8 mouse cellular contexts compared by ENCODE assay signal in the genomic region with DNA sequence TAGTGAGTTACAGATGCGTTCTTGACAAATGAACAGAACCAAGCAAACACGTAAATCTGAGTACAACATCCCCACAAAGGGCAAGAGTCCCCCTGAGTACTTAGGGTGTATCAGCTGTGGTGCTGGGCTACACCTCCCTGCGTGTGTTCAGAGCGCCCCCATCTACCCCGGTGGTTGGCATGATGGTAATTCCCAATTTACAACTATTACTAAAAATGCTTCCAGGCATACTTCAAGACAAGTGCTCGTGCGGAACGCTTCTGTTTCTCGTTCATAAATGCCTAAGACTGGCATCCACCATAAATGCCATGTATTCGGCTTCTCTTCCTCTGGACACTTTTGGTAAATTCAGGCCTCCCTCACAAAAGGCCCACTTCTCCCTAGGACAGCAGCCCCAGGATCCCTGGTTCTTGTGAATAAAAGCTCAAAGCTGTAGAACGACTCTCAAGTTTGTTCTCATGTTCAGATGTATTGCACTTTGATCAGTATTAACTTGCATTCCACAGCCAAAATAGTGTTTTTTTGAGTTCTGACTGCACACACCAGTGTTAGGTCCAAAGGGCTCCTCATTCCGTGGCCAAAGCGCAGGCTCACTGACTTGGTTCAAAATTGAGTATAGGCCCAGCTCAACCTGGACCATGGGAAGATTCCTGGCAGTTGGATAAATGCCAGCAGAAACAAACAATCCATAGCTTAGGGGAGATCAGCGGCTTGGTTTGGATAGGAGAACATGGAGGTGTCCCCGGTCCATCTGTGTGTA. TPM values are rescaled to one million over a fixed set of nuclear protein-coding genes. Genes with fewer than 3 reads are reported as not detected.
DNase-seq lines count a peak whose midpoint lies in the region; ATAC-seq lines count a peak whose summit lies in the region.

No protein-coding gene starts in this region.

- 46% methylated on average over 15 of the region's 15 CpGs for WGBS in forebrain, embryonic 16.5 days
- 39% methylated on average over 15 of the region's 15 CpGs for WGBS in hindbrain, embryonic 14.5 days

- no peaks in the 10 kb centered on the region for H3K36me3 ChIP-seq in forebrain, embryonic 16.5 days (ENCODE audit: control insufficient read depth, insufficient read depth)
- H3K36me3 ChIP-seq in hindbrain, embryonic 14.5 days (replicated peaks; ENCODE audit: control insufficient read depth, insufficient read depth) = no peaks in the 10 kb centered on the region
- peaks cover 27% of the 10 kb centered on the region for H3K36me3 ChIP-seq in megakaryocyte, embryonic 14.5 days (replicated peaks; ENCODE audit: low read length)

- DNase-seq in CD8-positive naive resting alpha-beta T cell, adult 2 months (ENCODE audit: low read depth in 2 of 2, low spot score in 2 of 2) = peak; percentile 27 to 40
- peak; percentile 68 for DNase-seq in adrenal gland, postnatal 14 days
- no peak for DNase-seq in hindbrain, embryonic 14.5 days (ENCODE audit: low spot score)
- DNase-seq in left cerebral cortex, postnatal 14 days (ENCODE audit: low spot score in 2 of 2) = peak; percentile 18 to 25
- DNase-seq in right cerebral cortex, adult 2 months (ENCODE audit: low spot score in 2 of 2) = peak; percentile 24 to 36
- peak; percentile 37 for DNase-seq in yolk sac, embryonic 10.5 days (ENCODE audit: low spot score)

- H3K27me3 ChIP-seq in forebrain, embryonic 16.5 days (replicated peaks; ENCODE audit: control insufficient read depth, insufficient read depth, low read length) = no peaks in the 10 kb centered on the region
- H3K27me3 ChIP-seq in hindbrain, embryonic 14.5 days (ENCODE audit: control insufficient read depth, insufficient read depth, low read length) = no peaks in the 10 kb centered on the region
- H3K27me3 ChIP-seq in megakaryocyte, embryonic 14.5 days (replicated peaks) = no peaks in the 10 kb centered on the region

- H3K9ac ChIP-seq in forebrain, embryonic 16.5 days (replicated peaks; ENCODE audit: low read depth, low read length) = peak overlapping the region; percentile 60
- H3K9ac ChIP-seq in hindbrain, embryonic 14.5 days = peak overlapping the region; percentile 65

- peak; percentile 79 for ATAC-seq in forebrain, embryonic 16.5 days
- ATAC-seq in hindbrain, embryonic 14.5 days (ENCODE audit: low FRiP score) = no peak

- H3K27ac ChIP-seq in forebrain, embryonic 16.5 days (ENCODE audit: low read length) = no peak overlapping the region
- H3K27ac ChIP-seq in hindbrain, embryonic 14.5 days = no peak overlapping the region

- intact Hi-C loops in left cerebral cortex, postnatal 14 days (cut with DNase I) = no loop called here

- H3K4me1 ChIP-seq in forebrain, embryonic 16.5 days (replicated peaks; ENCODE audit: control insufficient read depth, insufficient read depth, low read length) = peaks cover 4% of the 10 kb centered on the region
- H3K4me1 ChIP-seq in hindbrain, embryonic 14.5 days (replicated peaks; ENCODE audit: control insufficient read depth, insufficient read depth, low read length) = peaks cover 5% of the 10 kb centered on the region; the same call in 1 of the 2 replicates
- peaks cover 19% of the 10 kb centered on the region for H3K4me1 ChIP-seq in megakaryocyte, embryonic 14.5 days

- peak overlapping the region; percentile 52 for H3K4me3 ChIP-seq in forebrain, embryonic 16.5 days (replicated peaks; ENCODE audit: low read length)
- H3K4me3 ChIP-seq in hindbrain, embryonic 14.5 days (replicated peaks; ENCODE audit: low read length) = peak overlapping the region; percentile 48
- peak overlapping the region; percentile 98 for H3K4me3 ChIP-seq in megakaryocyte, embryonic 14.5 days (replicated peaks)

- H3K9me3 ChIP-seq in forebrain, embryonic 16.5 days (ENCODE audit: control insufficient read depth, low read length) = no peaks in the 10 kb centered on the region
- H3K9me3 ChIP-seq in hindbrain, embryonic 14.5 days (ENCODE audit: control insufficient read depth, low read length) = no peaks in the 10 kb centered on the region
- no peaks in the 10 kb centered on the region for H3K9me3 ChIP-seq in megakaryocyte, embryonic 14.5 days

- peak overlapping the region; percentile 91 for H3K4me2 ChIP-seq in forebrain, embryonic 16.5 days (ENCODE audit: low read length)
- peak overlapping the region; percentile 96 for H3K4me2 ChIP-seq in hindbrain, embryonic 14.5 days (replicated peaks)

RNA-seq across cellular contexts. Expression of a gene that starts 0.6 kb away (rescaled TPM):
- 8.6 and 9.2 TPM in 2 replicates for total RNA-seq in adrenal gland, postnatal 14 days (2021)
- polyA plus RNA-seq in forebrain, embryonic 16.5 days (2015; fragmentation: Nextera tagmentation; extraction: Ambion mirVana) = 0.46 and 0.86 TPM in 2 replicates
- 1.2 and 1.7 TPM in 2 replicates for polyA plus RNA-seq in hindbrain, embryonic 14.5 days (2014; fragmentation: Nextera tagmentation; extraction: Ambion mirVana)
- 1 to 10 TPM in 1 of 2 experiments, under 1 TPM in 1; 0.90 to 1.9 TPM for total RNA-seq in left cerebral cortex, postnatal 14 days (2021)
- 12.2 TPM in 1 of 2 replicates, not detected in the other for polyA plus RNA-seq in megakaryocyte, embryonic 14.5 days (2012; ENCODE audit: insufficient read depth, low replicate concordance)

RNA-seq across cellular contexts. Expression of a gene that starts 23.2 kb away (rescaled TPM):
- 28.8 and 30.8 TPM in 2 replicates for total RNA-seq in adrenal gland, postnatal 14 days (2021)
- 10.8 and 13.1 TPM in 2 replicates for polyA plus RNA-seq in forebrain, embryonic 16.5 days (2015; fragmentation: Nextera tagmentation; extraction: Ambion mirVana)
- 5.8 and 8.0 TPM in 2 replicates for polyA plus RNA-seq in hindbrain, embryonic 14.5 days (2014; fragmentation: Nextera tagmentation; extraction: Ambion mirVana)
- 10 to 100 TPM; 13.4 to 14.4 TPM for total RNA-seq in left cerebral cortex, postnatal 14 days (2021)
- polyA plus RNA-seq in megakaryocyte, embryonic 14.5 days (2012; ENCODE audit: insufficient read depth, low replicate concordance) = 2.1 TPM in 1 of 2 replicates, not detected in the other

RNA-seq across cellular contexts. Expression of a gene that starts 31.8 kb away (rescaled TPM):
- total RNA-seq in adrenal gland, postnatal 14 days (2021) = 24.6 and 28.6 TPM in 2 replicates
- polyA plus RNA-seq in forebrain, embryonic 16.5 days (2015; fragmentation: Nextera tagmentation; extraction: Ambion mirVana) = 15.9 and 18.1 TPM in 2 replicates
- 52.4 and 65.2 TPM in 2 replicates for polyA plus RNA-seq in hindbrain, embryonic 14.5 days (2014; fragmentation: Nextera tagmentation; extraction: Ambion mirVana)
- total RNA-seq in left cerebral cortex, postnatal 14 days (2021) = 100 to 1,000 TPM; 158 to 167 TPM
- 0.87 and 24.9 TPM in 2 replicates for polyA plus RNA-seq in megakaryocyte, embryonic 14.5 days (2012; ENCODE audit: insufficient read depth, low replicate concordance)

RNA-seq across cellular contexts. Expression of a gene that starts 40.8 kb away (rescaled TPM):
- 0.68 TPM in 1 of 2 replicates, not detected in the other for total RNA-seq in adrenal gland, postnatal 14 days (2021)
- not detected in 2 replicates for polyA plus RNA-seq in forebrain, embryonic 16.5 days (2015; fragmentation: Nextera tagmentation; extraction: Ambion mirVana)
- polyA plus RNA-seq in hindbrain, embryonic 14.5 days (2014; fragmentation: Nextera tagmentation; extraction: Ambion mirVana) = not detected in 2 replicates
- total RNA-seq in left cerebral cortex, postnatal 14 days (2021) = not detected
- polyA plus RNA-seq in megakaryocyte, embryonic 14.5 days (2012; ENCODE audit: insufficient read depth, low replicate concordance) = not detected in 2 replicates

Comparison
In these comparisons a context has a peak if more than half of its experiments do, and no peak if none do; other contexts are left out.
1. H3K4me3 ChIP-seq: peak in every context shown above with its lines; median percentile 98 in megakaryocyte, embryonic 14.5 days; 52 in forebrain, embryonic 16.5 days; 48 in hindbrain, embryonic 14.5 days.